Mouse (Mus musculus): ENCODE measurements around the gene Zfp292. TPM values are rescaled to one million over a fixed set of nuclear protein-coding genes. Genes with fewer than 3 reads are reported as not detected.

Zfp292 gene
- polyA plus RNA-seq, 1 experiment from 2014 or later: 38.4 TPM

DNA sequence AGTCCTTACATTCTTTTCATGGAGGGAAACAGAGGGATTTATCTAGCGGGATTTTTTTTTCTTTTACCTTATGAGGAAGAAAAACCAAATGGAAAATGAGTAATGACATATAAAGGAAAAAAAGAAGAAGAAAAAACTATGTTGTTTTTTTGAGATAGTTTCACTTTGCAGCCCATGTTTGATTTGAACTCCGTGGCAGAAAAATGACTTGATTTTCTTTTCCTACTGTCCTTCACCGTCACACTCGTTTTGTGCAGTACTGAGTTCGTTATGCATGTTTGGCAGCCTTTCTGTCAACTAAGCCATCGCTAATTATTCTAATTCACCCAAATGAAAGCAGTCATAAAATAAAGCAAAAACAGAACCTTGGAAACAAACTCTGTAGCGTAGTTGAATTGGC lies 4.5 kb upstream of the Zfp292 start:
- DNase-seq (ENCODE audit: low spot score) (no peak), ATAC-seq (ENCODE audit: insufficient read depth, low FRiP score, low TSS enrichment) (no peak)
- Histone ChIP-seq H3K27me3 (ENCODE audit: control insufficient read depth, insufficient read depth, low read length) (no peaks in the 10 kb centered on the region), H3K4me3 (ENCODE audit: low read depth, low read length) (peak overlapping the region; percentile 68), H3K4me2 (ENCODE audit: low read depth) (peak overlapping the region; percentile 82), H3K9ac (ENCODE audit: low read length) (no peak overlapping the region; the same call in 1 of the 2 replicates), H3K4me1 (ENCODE audit: control insufficient read depth, insufficient read depth, low read length) (peaks cover 7% of the 10 kb centered on the region), H3K36me3 (ENCODE audit: control insufficient read depth, insufficient read depth, low read length) (no peaks in the 10 kb centered on the region), H3K9me3 (ENCODE audit: control insufficient read depth, low read length) (no peaks in the 10 kb centered on the region), H3K27ac (ENCODE audit: low read depth, low read length) (no peak overlapping the region)
- 14% methylated on average over 7 of the region's 7 CpGs for WGBS

DNA sequence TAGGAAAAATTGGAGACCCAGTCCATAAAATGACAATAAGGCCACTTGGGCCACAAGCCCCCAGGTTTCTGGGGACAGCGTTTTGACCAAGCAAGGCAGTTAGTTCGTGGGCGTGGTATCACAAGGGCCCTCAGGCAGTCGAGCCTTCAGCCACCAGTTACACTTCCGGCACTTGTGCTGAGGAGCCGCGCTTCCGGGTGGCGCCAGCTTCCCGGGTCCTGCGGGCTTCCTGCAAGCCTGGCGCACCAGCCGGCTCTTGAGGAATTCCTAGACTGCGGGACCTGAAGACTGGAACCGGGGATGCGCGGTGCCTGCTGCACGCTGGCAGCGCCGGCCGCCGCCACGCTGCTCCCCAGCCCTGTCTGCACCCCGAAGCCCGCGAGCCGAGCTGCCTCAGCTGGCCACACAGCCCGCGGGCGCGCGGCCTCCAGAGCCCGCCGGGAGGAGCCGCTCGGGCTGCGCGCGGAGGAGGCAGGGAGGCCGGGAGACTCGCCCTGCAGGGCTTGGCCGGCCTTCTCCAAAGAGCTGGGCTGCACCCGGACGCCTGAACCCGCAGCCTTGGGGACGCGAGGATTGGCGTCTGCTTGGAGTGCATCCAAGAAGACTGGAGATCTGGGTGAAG lies 3.8 kb upstream of the Zfp292 start:
- 0% methylated on average over 48 of the region's 48 CpGs for WGBS

DNA sequence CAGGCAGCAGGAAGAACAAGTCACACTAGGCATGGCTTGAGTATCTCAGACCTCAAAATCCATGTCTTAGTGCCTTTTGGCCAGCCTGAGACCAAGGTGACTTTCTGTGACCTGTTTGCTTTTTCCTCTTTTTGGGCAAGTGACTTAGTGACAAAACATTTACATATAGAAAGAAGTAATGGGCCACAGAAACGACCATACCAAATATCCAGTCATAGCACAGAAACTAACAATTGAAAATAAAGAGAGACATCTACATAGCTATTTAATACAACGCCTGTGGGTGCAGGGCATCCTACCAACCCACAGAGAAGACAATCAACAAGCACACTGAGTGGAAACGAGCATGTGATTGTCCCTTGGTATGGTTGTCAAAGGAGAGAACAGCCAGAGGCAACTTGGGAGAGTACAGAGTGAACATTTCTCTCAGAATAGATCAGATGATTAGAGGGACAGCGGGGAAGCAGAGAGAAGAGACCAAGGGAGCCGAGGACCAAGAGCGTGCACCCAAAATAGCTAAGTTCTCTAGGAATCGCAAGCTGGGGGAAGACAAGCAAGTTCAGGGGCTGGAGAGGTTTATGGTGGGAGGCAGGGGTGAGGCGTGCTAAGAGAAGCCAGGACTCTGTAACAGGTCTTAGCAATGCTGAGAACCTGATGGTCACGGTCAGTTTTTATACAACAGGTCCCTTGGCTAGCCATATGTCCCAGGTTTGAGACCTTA lies 3.0 kb upstream of the Zfp292 start:
- Histone ChIP-seq H3K36me3 (ENCODE audit: control insufficient read depth, insufficient read depth, low read length) (no peaks in the 10 kb centered on the region), H3K4me1 (ENCODE audit: control insufficient read depth, insufficient read depth, low read length) (peaks cover 12% of the 10 kb centered on the region), H3K9me3 (ENCODE audit: control insufficient read depth, low read length) (no peaks in the 10 kb centered on the region), H3K4me2 (ENCODE audit: low read depth) (peak overlapping the region; percentile 82), H3K27ac (ENCODE audit: low read depth, low read length) (no peak overlapping the region), H3K4me3 (ENCODE audit: low read depth, low read length) (no peak overlapping the region), H3K27me3 (ENCODE audit: control insufficient read depth, insufficient read depth, low read length) (no peaks in the 10 kb centered on the region), H3K9ac (ENCODE audit: low read length) (no peak overlapping the region; the same call in 1 of the 2 replicates)
- DNase-seq (ENCODE audit: low spot score) (no peak), ATAC-seq (ENCODE audit: insufficient read depth, low FRiP score, low TSS enrichment) (no peak)
- 62% methylated on average over 9 of the region's 9 CpGs for WGBS

More for the DNA sequence above, 3.8 kb upstream of the Zfp292 start:
- Histone ChIP-seq H3K4me2 (ENCODE audit: low read depth) (peak overlapping the region; percentile 82), H3K36me3 (ENCODE audit: control insufficient read depth, insufficient read depth, low read length) (no peaks in the 10 kb centered on the region), H3K9ac (ENCODE audit: low read length) (peak overlapping the region; percentile 85), H3K27ac (ENCODE audit: low read depth, low read length) (peak overlapping the region; percentile 92), H3K27me3 (ENCODE audit: control insufficient read depth, insufficient read depth, low read length) (no peaks in the 10 kb centered on the region), H3K4me1 (ENCODE audit: control insufficient read depth, insufficient read depth, low read length) (peaks cover 7% of the 10 kb centered on the region), H3K4me3 (ENCODE audit: low read depth, low read length) (peak overlapping the region; percentile 68), H3K9me3 (ENCODE audit: control insufficient read depth, low read length) (no peaks in the 10 kb centered on the region)
- ATAC-seq (ENCODE audit: insufficient read depth, low FRiP score, low TSS enrichment): peak; percentile 60
- DNase-seq (ENCODE audit: low spot score): peak; percentile 85

DNA sequence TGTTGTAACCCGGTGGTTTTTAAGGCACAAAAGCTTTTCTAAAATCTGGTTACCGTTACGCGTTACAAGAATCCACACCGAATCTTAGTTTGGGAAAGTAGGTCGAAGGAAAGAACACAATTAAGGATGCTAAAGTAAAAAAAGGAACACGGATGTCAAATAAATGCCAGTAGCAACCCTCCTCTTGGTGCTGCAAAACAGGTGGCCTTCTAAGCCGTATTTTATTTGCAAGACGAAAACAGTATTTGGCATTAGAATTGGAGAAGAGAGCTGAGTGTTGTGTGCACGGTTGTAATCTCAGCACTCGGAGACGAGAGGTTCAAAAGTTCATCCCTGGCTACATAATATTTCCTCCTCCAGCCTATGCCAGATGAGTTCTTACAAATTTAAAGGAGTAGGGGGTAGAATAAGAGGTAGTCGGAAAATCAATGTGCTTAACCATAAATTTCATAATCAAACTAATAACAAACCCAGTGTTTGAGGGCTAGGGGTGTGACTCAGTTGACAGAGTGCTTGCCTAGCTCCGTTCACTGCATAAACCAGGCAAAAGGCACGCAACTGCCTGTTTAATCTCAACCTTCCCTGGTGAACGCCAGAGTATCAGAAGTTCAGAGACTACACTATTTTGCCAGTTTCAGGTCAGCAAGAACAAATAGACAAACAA lies 738 bp upstream of the Zfp292 start:
- WGBS: 38% methylated on average over 16 of the region's 16 CpGs
- Histone ChIP-seq H3K9ac (ENCODE audit: low read length) (peak overlapping the region; percentile 99), H3K4me3 (ENCODE audit: low read depth, low read length) (peak overlapping the region; percentile 95), H3K4me2 (ENCODE audit: low read depth) (peak overlapping the region; percentile 70), H3K27me3 (ENCODE audit: control insufficient read depth, insufficient read depth, low read length) (no peaks in the 10 kb centered on the region), H3K4me1 (ENCODE audit: control insufficient read depth, insufficient read depth, low read length) (peaks cover 12% of the 10 kb centered on the region), H3K36me3 (ENCODE audit: control insufficient read depth, insufficient read depth, low read length) (no peaks in the 10 kb centered on the region), H3K27ac (ENCODE audit: low read depth, low read length) (peak overlapping the region; percentile 99), H3K9me3 (ENCODE audit: control insufficient read depth, low read length) (no peaks in the 10 kb centered on the region)
- DNase-seq (ENCODE audit: low spot score) (no peak), ATAC-seq (ENCODE audit: insufficient read depth, low FRiP score, low TSS enrichment) (no peak)

DNA sequence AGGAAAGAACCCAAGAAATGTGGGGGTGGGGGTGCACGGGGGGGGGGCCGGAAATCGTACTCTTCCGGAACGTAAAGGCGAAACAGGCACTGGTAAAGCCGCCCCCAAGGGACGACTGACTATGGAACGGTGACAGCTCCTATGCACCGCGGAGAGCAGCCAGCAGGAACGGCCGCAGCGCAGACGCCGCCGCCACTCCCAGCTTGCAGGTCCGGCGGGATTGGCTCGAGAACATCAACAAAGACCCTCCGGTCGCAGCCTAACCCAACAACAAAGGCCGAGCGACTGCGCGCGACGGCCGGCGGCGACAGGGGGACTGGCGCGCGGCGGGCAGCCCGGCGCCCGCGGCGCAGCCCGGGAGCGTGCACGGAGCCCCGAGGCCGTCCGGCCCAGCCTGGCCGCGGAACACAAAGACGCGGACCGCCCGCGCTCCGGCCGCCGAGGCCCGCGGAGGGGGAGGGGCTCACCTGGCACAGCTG lies 430 bp downstream of the Zfp292 start:
- DNase-seq (ENCODE audit: low spot score) (peak; percentile 74), ATAC-seq (ENCODE audit: insufficient read depth, low FRiP score, low TSS enrichment) (peak; percentile 64)
- H3K4me2 ChIP-seq (ENCODE audit: low read depth): peak overlapping the region; percentile 70
- no peaks in the 10 kb centered on the region; the same call in 1 of the 2 replicates for H3K9me3 ChIP-seq (ENCODE audit: control insufficient read depth, low read length)
- WGBS: under 1% methylated on average over 45 of the region's 58 CpGs
- H3K4me3 ChIP-seq (ENCODE audit: low read depth, low read length): peak overlapping the region; percentile 95
- peaks cover 10% of the 10 kb centered on the region for H3K4me1 ChIP-seq (ENCODE audit: control insufficient read depth, insufficient read depth, low read length)
- no peaks in the 10 kb centered on the region; the same call in 1 of the 2 replicates for H3K36me3 ChIP-seq (ENCODE audit: control insufficient read depth, insufficient read depth, low read length)
- H3K9ac ChIP-seq (ENCODE audit: low read length): peak overlapping the region; percentile 99
- no peaks in the 10 kb centered on the region for H3K27me3 ChIP-seq (ENCODE audit: control insufficient read depth, insufficient read depth, low read length)
- H3K27ac ChIP-seq (ENCODE audit: low read depth, low read length): peak overlapping the region; percentile 99

DNA sequence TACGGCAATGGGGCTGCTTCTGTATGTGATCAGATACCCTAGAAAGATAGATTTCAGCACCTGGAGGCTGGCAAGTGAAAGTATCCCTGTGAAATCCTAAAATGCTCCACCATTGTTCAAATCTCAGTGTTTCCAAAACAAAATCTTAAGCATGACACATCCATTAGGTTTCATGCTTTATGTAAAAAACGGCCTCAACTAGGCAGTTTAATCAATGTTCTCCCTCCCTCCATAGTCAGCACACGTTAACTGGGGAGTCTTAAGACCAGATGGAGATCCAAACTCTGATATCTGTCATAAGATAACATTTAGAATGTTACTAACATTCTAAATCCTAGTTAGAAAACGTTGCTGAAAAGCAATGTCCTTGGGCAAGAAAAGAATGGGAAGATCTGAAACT lies 909 bp downstream of the Zfp292 start:
- Histone ChIP-seq H3K36me3 (ENCODE audit: control insufficient read depth, insufficient read depth, low read length) (no peaks in the 10 kb centered on the region; the same call in 1 of the 2 replicates), H3K4me1 (ENCODE audit: control insufficient read depth, insufficient read depth, low read length) (peaks cover 9% of the 10 kb centered on the region; the same call in 1 of the 2 replicates), H3K9me3 (ENCODE audit: control insufficient read depth, low read length) (no peaks in the 10 kb centered on the region; the same call in 1 of the 2 replicates), H3K27ac (ENCODE audit: low read depth, low read length) (0 out of 2 replicates have a peak overlapping the region, but pooled peaks have one; percentile 99), H3K4me3 (ENCODE audit: low read depth, low read length) (peak overlapping the region; percentile 95), H3K9ac (ENCODE audit: low read length) (peak overlapping the region; percentile 99), H3K4me2 (ENCODE audit: low read depth) (peak overlapping the region; percentile 70), H3K27me3 (ENCODE audit: control insufficient read depth, insufficient read depth, low read length) (no peaks in the 10 kb centered on the region)
- ATAC-seq (ENCODE audit: insufficient read depth, low FRiP score, low TSS enrichment): no peak
- 21% methylated on average over 4 of the region's 4 CpGs for WGBS
- no peak for DNase-seq (ENCODE audit: low spot score)

DNA sequence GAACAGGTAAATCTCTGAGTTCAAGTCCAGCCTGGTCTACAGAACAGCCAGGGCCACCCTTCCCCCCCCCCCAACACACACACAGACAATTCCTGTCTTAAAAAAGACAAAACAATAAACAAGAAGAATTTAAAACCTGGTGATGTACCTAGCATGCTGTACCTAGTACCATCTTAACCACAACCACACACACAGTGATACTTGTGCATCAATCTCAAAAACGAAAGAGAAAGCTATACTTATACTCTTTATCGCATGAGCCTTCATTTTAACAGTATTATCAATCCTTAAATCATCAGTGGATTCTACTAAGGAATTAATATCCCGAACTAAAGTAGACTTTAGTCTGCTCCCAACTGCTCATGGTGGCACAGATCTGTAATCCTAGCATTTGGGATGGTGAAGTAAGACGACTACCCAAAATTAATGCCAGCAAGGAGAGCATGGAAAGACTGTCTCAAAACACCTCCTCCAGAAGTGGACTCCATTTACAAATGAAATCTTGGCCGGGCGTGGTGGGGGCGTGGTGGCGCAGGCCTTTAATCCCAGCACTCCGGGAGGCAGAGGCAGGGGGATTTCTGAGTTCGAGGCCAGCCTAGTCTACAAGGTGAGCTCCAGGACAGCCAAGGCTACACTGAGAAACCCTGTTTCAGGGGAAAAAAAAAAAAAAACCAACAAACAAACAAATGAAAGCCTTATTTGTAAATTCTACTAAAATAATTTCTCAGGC lies 1.7 kb downstream of the Zfp292 start:
- H3K4me2 ChIP-seq (ENCODE audit: low read depth): peak overlapping the region; percentile 70
- no peaks in the 10 kb centered on the region; the same call in 1 of the 2 replicates for H3K36me3 ChIP-seq (ENCODE audit: control insufficient read depth, insufficient read depth, low read length)
- DNase-seq (ENCODE audit: low spot score) (no peak), ATAC-seq (ENCODE audit: insufficient read depth, low FRiP score, low TSS enrichment) (no peak)
- no peaks in the 10 kb centered on the region; the same call in 1 of the 2 replicates for H3K9me3 ChIP-seq (ENCODE audit: control insufficient read depth, low read length)
- H3K27ac ChIP-seq (ENCODE audit: low read depth, low read length): no peak overlapping the region
- H3K27me3 ChIP-seq (ENCODE audit: control insufficient read depth, insufficient read depth, low read length): no peaks in the 10 kb centered on the region
- H3K4me3 ChIP-seq (ENCODE audit: low read depth, low read length): peak overlapping the region; percentile 95
- 92% methylated on average over 10 of the region's 10 CpGs for WGBS
- H3K4me1 ChIP-seq (ENCODE audit: control insufficient read depth, insufficient read depth, low read length): peaks cover 9% of the 10 kb centered on the region; the same call in 1 of the 2 replicates
- no peak overlapping the region for H3K9ac ChIP-seq (ENCODE audit: low read length)

DNA sequence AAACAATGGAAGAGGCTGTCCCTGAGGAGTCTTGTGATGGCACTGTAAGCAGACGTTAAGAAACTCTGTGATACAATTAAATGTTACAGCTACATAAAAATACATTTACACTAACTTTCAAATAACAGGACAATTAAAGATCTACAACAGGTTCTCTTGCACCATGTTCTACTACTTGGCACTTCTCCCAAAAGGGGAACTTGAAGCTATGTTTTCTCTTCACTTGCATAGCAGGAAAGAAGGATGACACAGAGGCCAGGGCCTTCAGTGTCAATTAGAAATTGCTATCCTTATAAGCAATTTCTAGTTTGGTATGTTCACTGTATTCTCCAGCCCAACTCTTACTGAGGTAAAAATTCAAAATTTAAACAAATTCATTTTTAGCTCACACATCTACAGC lies 8.5 kb downstream of the Zfp292 start:
- Histone ChIP-seq H3K4me2 (ENCODE audit: low read depth) (no peak overlapping the region), H3K4me1 (ENCODE audit: control insufficient read depth, insufficient read depth, low read length) (no peaks in the 10 kb centered on the region), H3K27ac (ENCODE audit: low read depth, low read length) (no peak overlapping the region), H3K4me3 (ENCODE audit: low read depth, low read length) (no peak overlapping the region), H3K9ac (ENCODE audit: low read length) (no peak overlapping the region), H3K27me3 (ENCODE audit: control insufficient read depth, insufficient read depth, low read length) (no peaks in the 10 kb centered on the region), H3K9me3 (ENCODE audit: control insufficient read depth, low read length) (no peaks in the 10 kb centered on the region; the same call in 1 of the 2 replicates), H3K36me3 (ENCODE audit: control insufficient read depth, insufficient read depth, low read length) (no peaks in the 10 kb centered on the region; the same call in 1 of the 2 replicates)
- WGBS: 97% methylated on average over 1 of the region's 1 CpGs
- no peak for DNase-seq (ENCODE audit: low spot score)
- ATAC-seq (ENCODE audit: insufficient read depth, low FRiP score, low TSS enrichment): no peak
